Mouse (Mus musculus) limb, embryonic 10.5 days (tissue): ENCODE measurements around the gene Nrp2. TPM values are rescaled to one million over a fixed set of nuclear protein-coding genes. Genes with fewer than 3 reads are reported as not detected.
A peak's percentile ranks its signal among the peaks of the same experiment; 100 is the strongest.

Source experiments
- DNase-seq: peaks from one replicate; pipeline ENCODE4 v3.0.0-alpha.2; 2017; ENCODE audit warnings: low spot score
- H3K27ac ChIP-seq: fragments of 300-500 bp; sonication (generic); 2 replicates; pipeline ENCODE4 v1.5.1; 2016; ENCODE audit warnings: mild to moderate bottlenecking
- H3K27me3 ChIP-seq: fragments of 300-500 bp; sonication (generic); 2 replicates; pipeline ENCODE4 v1.6.1; 2016; ENCODE audit warnings: low read depth, mild to moderate bottlenecking; ENCODE audit not compliant: poor library complexity, severe bottlenecking
- H3K36me3 ChIP-seq: fragments of 300-500 bp; sonication (generic); 2 replicates; pipeline ENCODE4 v1.6.1; 2016; ENCODE audit warnings: mild to moderate bottlenecking, moderate library complexity
- H3K4me1 ChIP-seq: fragments of 300-500 bp; sonication (generic); 2 replicates; pipeline ENCODE4 v1.6.1; 2016
- H3K4me3 ChIP-seq: fragments of 300-500 bp; sonication (generic); 2 replicates; pipeline ENCODE4 v1.5.1; 2016; ENCODE audit warnings: mild to moderate bottlenecking, moderate library complexity
- H3K9me3 ChIP-seq: fragments of 300-500 bp; sonication (generic); replicated peaks from 2 replicates; pipeline ENCODE4 v1.6.1; 2016; ENCODE audit warnings: mild to moderate bottlenecking
- WGBS: fragments of 180-500 bp; shearing (Covaris S2); methylation state at CpG from one replicate; pipeline ENCODE4 v1.1.7; 2016; 5-methylcytosine and 5-hydroxymethylcytosine counted together
- polyA plus RNA-seq: library from polyadenylated mRNA; unstranded; fragments of >200 nt; fragmentation: Nextera tagmentation; extraction: Ambion mirVana; gene quantifications from 2 replicates; pipeline ENCODE4 v1.2.1, GENCODE M21; 2016

Gene Nrp2
- polyA plus RNA-seq, 1 experiment from 2014 or later = 54.7 TPM

GRCm38 (mm10) chr1:62812701-62813684 lies 109.9 kb downstream of the Nrp2 start:
- H3K36me3 ChIP-seq = peaks cover 33% of the 10 kb centered on the region
- H3K4me1 ChIP-seq = peaks cover 18% of the 10 kb centered on the region
- no peaks in the 10 kb centered on the region for H3K27me3 ChIP-seq
- DNase-seq = no peak
- 28% methylated on average over 10 of the region's 10 CpGs for WGBS
- H3K4me3 ChIP-seq = no peak overlapping the region
- H3K9me3 ChIP-seq = no peaks in the 10 kb centered on the region
- peak overlapping the region; percentile 36; the same call in 1 of the 2 replicates for H3K27ac ChIP-seq

GRCm38 (mm10) chr1:62813938-62814337 lies 110.9 kb downstream of the Nrp2 start:
- DNase-seq = no peak
- H3K27me3 ChIP-seq = no peaks in the 10 kb centered on the region
- H3K27ac ChIP-seq = peak overlapping the region; percentile 36; the same call in 1 of the 2 replicates
- H3K36me3 ChIP-seq = peaks cover 42% of the 10 kb centered on the region
- no peaks in the 10 kb centered on the region for H3K9me3 ChIP-seq
- H3K4me3 ChIP-seq = no peak overlapping the region
- 16% methylated on average over 1 of the region's 1 CpGs for WGBS
- H3K4me1 ChIP-seq = peaks cover 18% of the 10 kb centered on the region

GRCm38 (mm10) chr1:62817566-62817965 lies 114.5 kb downstream of the Nrp2 start:
- H3K36me3 ChIP-seq = peaks cover 43% of the 10 kb centered on the region
- H3K27me3 ChIP-seq = no peaks in the 10 kb centered on the region
- H3K4me1 ChIP-seq = peaks cover 26% of the 10 kb centered on the region
- DNase-seq = no peak
- no peak overlapping the region for H3K27ac ChIP-seq
- H3K9me3 ChIP-seq = no peaks in the 10 kb centered on the region
- no peak overlapping the region for H3K4me3 ChIP-seq
- WGBS = 91% methylated on average over 7 of the region's 7 CpGs

- Histone ChIP-seq H3K9me3 (no peaks in the 10 kb centered on the region), H3K4me1 (peaks cover 17% of the 10 kb centered on the region; the same call in 1 of the 2 replicates), H3K27me3 (no peaks in the 10 kb centered on the region), H3K4me3 (no peak overlapping the region), H3K27ac (no peak overlapping the region), H3K36me3 (peaks cover 40% of the 10 kb centered on the region)
- WGBS = 82% methylated on average over 3 of the region's 3 CpGs
- no peak for DNase-seq
Measured at GRCm38 (mm10) chr1:62820170-62820569, 117.1 kb downstream of the Nrp2 start.

GRCm38 (mm10) chr1:62821509-62822398 lies 118.7 kb downstream of the Nrp2 start:
- H3K27me3 ChIP-seq = no peaks in the 10 kb centered on the region
- no peak for DNase-seq
- H3K36me3 ChIP-seq = peaks cover 25% of the 10 kb centered on the region
- H3K27ac ChIP-seq = no peak overlapping the region
- H3K4me3 ChIP-seq = no peak overlapping the region
- H3K4me1 ChIP-seq = peaks cover 19% of the 10 kb centered on the region
- 16% methylated on average over 10 of the region's 10 CpGs for WGBS
- no peaks in the 10 kb centered on the region for H3K9me3 ChIP-seq

- Histone ChIP-seq H3K36me3 (peaks cover 8% of the 10 kb centered on the region; the same call in 1 of the 2 replicates), H3K9me3 (no peaks in the 10 kb centered on the region), H3K4me3 (no peak overlapping the region), H3K4me1 (peaks cover 29% of the 10 kb centered on the region), H3K27ac (no peak overlapping the region), H3K27me3 (no peaks in the 10 kb centered on the region)
- DNase-seq = no peak
- 68% methylated on average over 6 of the region's 6 CpGs for WGBS
Measured at GRCm38 (mm10) chr1:62823549-62824195, 120.6 kb downstream of the Nrp2 start.

GRCm38 (mm10) chr1:62825822-62826765 lies 123.0 kb downstream of the Nrp2 start:
- 81% methylated on average over 17 of the region's 17 CpGs for WGBS
- no peak for DNase-seq

GRCm38 (mm10) chr1:62827316-62827715 lies 124.2 kb downstream of the Nrp2 start:
- 58% methylated on average over 10 of the region's 10 CpGs for whole genome bisulfite sequencing
- peaks cover 30% of the 10 kb centered on the region for H3K4me1 ChIP-seq
- no peak overlapping the region for H3K27ac ChIP-seq
- no peaks in the 10 kb centered on the region for H3K9me3 ChIP-seq
- no peaks in the 10 kb centered on the region for H3K27me3 ChIP-seq
- H3K36me3 ChIP-seq = no peaks in the 10 kb centered on the region
- H3K4me3 ChIP-seq = no peak overlapping the region
- no peak for DNase-seq

More at GRCm38 (mm10) chr1:62825822-62826765, 123.0 kb downstream of the Nrp2 start:
- Histone ChIP-seq H3K27ac (no peak overlapping the region), H3K36me3 (no peaks in the 10 kb centered on the region), H3K4me3 (no peak overlapping the region), H3K27me3 (no peaks in the 10 kb centered on the region), H3K9me3 (no peaks in the 10 kb centered on the region), H3K4me1 (peaks cover 40% of the 10 kb centered on the region)

- no peak for DNase-seq
- Histone ChIP-seq H3K9me3 (no peaks in the 10 kb centered on the region), H3K4me3 (no peak overlapping the region), H3K27me3 (no peaks in the 10 kb centered on the region), H3K36me3 (no peaks in the 10 kb centered on the region), H3K4me1 (peaks cover 27% of the 10 kb centered on the region), H3K27ac (no peak overlapping the region)
- WGBS = 13% methylated on average over 4 of the region's 4 CpGs
Measured at GRCm38 (mm10) chr1:62828156-62828555, 125.1 kb downstream of the Nrp2 start.

- DNase-seq = no peak
- Histone ChIP-seq H3K27ac (no peak overlapping the region), H3K9me3 (no peaks in the 10 kb centered on the region), H3K27me3 (no peaks in the 10 kb centered on the region), H3K36me3 (no peaks in the 10 kb centered on the region), H3K4me1 (peaks cover 23% of the 10 kb centered on the region), H3K4me3 (no peak overlapping the region)
- 67% methylated on average over 4 of the region's 4 CpGs for WGBS
Measured at GRCm38 (mm10) chr1:62829690-62830417, 126.8 kb downstream of the Nrp2 start.

GRCm38 (mm10) chr1:62830418-62830769 lies 127.3 kb downstream of the Nrp2 start:
- H3K4me3 ChIP-seq = no peak overlapping the region
- WGBS = 40% methylated on average over 7 of the region's 7 CpGs
- no peaks in the 10 kb centered on the region for H3K36me3 ChIP-seq
- DNase-seq = no peak
- no peak overlapping the region for H3K27ac ChIP-seq
- H3K4me1 ChIP-seq = peaks cover 23% of the 10 kb centered on the region
- no peaks in the 10 kb centered on the region for H3K9me3 ChIP-seq
- no peaks in the 10 kb centered on the region for H3K27me3 ChIP-seq
